Mouse (Mus musculus): ENCODE data around the gene Mdm2. TPM values are rescaled to one million over a fixed set of nuclear protein-coding genes. Genes with fewer than 3 reads are reported as not detected.
A peak's percentile ranks its signal among the peaks of the same experiment; 100 is the strongest.

Mdm2 gene
- total and polyA plus RNA-seq, 2 experiments from 2014 or later, result 28.7 to 65.1 TPM

- no peak overlapping the region for H3K9ac ChIP-seq (replicated peaks; ENCODE audit: low read length, poor library complexity, severe bottlenecking)
- H3K27me3 ChIP-seq (ENCODE audit: insufficient read depth, low read length), result no peaks in the 10 kb centered on the region
- H3K27ac ChIP-seq (ENCODE audit: low read depth, low read length), result no peak overlapping the region
- H3K36me3 ChIP-seq (ENCODE audit: insufficient read depth, low read length), result no peaks in the 10 kb centered on the region
- H3K4me1 ChIP-seq (ENCODE audit: insufficient read depth, low read length), result no peaks in the 10 kb centered on the region
- H3K9me3 ChIP-seq (ENCODE audit: low read length), result no peaks in the 10 kb centered on the region
- no peak for ATAC-seq (ENCODE audit: low FRiP score)
- no peak for DNase-seq (ENCODE audit: low spot score)
- 90% methylated on average over 12 of the region's 12 CpGs for whole genome bisulfite sequencing
- no peak for TF ChIP-seq CTCF (IDR thresholded peaks at IDR 0.05)
- no peak overlapping the region for H3K4me3 ChIP-seq (ENCODE audit: low read depth, low read length)
- H3K4me2 ChIP-seq (ENCODE audit: low read depth, low read length, poor library complexity, severe bottlenecking), result no peak overlapping the region
These were observed 66.7 kb downstream of the Mdm2 start for GRCm38 (mm10) chr10:117643711-117644428.

GRCm38 (mm10) chr10:117643302-117643701, 67.3 kb downstream of the Mdm2 start:
- Histone ChIP-seq H3K4me2 (ENCODE audit: low read depth, low read length, poor library complexity, severe bottlenecking) (no peak overlapping the region), H3K27ac (ENCODE audit: low read depth, low read length) (no peak overlapping the region), H3K4me3 (ENCODE audit: low read depth, low read length) (no peak overlapping the region), H3K27me3 (ENCODE audit: insufficient read depth, low read length) (no peaks in the 10 kb centered on the region), H3K4me1 (ENCODE audit: insufficient read depth, low read length) (no peaks in the 10 kb centered on the region), H3K9me3 (ENCODE audit: low read length) (no peaks in the 10 kb centered on the region), H3K36me3 (ENCODE audit: insufficient read depth, low read length) (no peaks in the 10 kb centered on the region), H3K9ac (replicated peaks; ENCODE audit: low read length, poor library complexity, severe bottlenecking) (no peak overlapping the region)
- WGBS, result 81% methylated on average over 6 of the region's 6 CpGs
- ATAC-seq (ENCODE audit: low FRiP score), result no peak
- TF ChIP-seq CTCF (IDR thresholded peaks at IDR 0.05), result no peak
- no peak for DNase-seq (ENCODE audit: low spot score)

GRCm38 (mm10) chr10:117642491-117643262, 67.9 kb downstream of the Mdm2 start:
- no peak for ATAC-seq (ENCODE audit: low FRiP score)

GRCm38 (mm10) chr10:117642201-117642450, 68.4 kb downstream of the Mdm2 start:
- Histone ChIP-seq H3K27me3 (ENCODE audit: insufficient read depth, low read length) (no peaks in the 10 kb centered on the region), H3K4me2 (ENCODE audit: low read depth, low read length, poor library complexity, severe bottlenecking) (no peak overlapping the region), H3K36me3 (ENCODE audit: insufficient read depth, low read length) (no peaks in the 10 kb centered on the region), H3K4me3 (ENCODE audit: low read depth, low read length) (no peak overlapping the region), H3K4me1 (ENCODE audit: insufficient read depth, low read length) (no peaks in the 10 kb centered on the region), H3K9ac (replicated peaks; ENCODE audit: low read length, poor library complexity, severe bottlenecking) (no peak overlapping the region), H3K9me3 (ENCODE audit: low read length) (no peaks in the 10 kb centered on the region), H3K27ac (ENCODE audit: low read depth, low read length) (no peak overlapping the region)
- no peak for TF ChIP-seq CTCF (IDR thresholded peaks at IDR 0.05)
- DNase-seq (ENCODE audit: low spot score), result no peak
- 75% methylated on average over 9 of the region's 9 CpGs for WGBS
- ATAC-seq (ENCODE audit: low FRiP score), result no peak

More at GRCm38 (mm10) chr10:117642491-117643262, 67.9 kb downstream of the Mdm2 start:
- no peak for TF ChIP-seq CTCF (IDR thresholded peaks at IDR 0.05)
- Histone ChIP-seq H3K36me3 (ENCODE audit: insufficient read depth, low read length) (no peaks in the 10 kb centered on the region), H3K4me1 (ENCODE audit: insufficient read depth, low read length) (no peaks in the 10 kb centered on the region), H3K9me3 (ENCODE audit: low read length) (no peaks in the 10 kb centered on the region), H3K27ac (ENCODE audit: low read depth, low read length) (no peak overlapping the region), H3K27me3 (ENCODE audit: insufficient read depth, low read length) (no peaks in the 10 kb centered on the region), H3K4me2 (ENCODE audit: low read depth, low read length, poor library complexity, severe bottlenecking) (no peak overlapping the region), H3K9ac (replicated peaks; ENCODE audit: low read length, poor library complexity, severe bottlenecking) (no peak overlapping the region), H3K4me3 (ENCODE audit: low read depth, low read length) (no peak overlapping the region)
- DNase-seq (ENCODE audit: low spot score), result no peak
- 93% methylated on average over 15 of the region's 15 CpGs for WGBS

GRCm38 (mm10) chr10:117641400-117642200, 69.0 kb downstream of the Mdm2 start:
- H3K4me2 ChIP-seq (ENCODE audit: low read depth, low read length, poor library complexity, severe bottlenecking), result peak overlapping the region; percentile 22
- H3K9me3 ChIP-seq (ENCODE audit: low read length), result no peaks in the 10 kb centered on the region
- H3K27me3 ChIP-seq (ENCODE audit: insufficient read depth, low read length), result no peaks in the 10 kb centered on the region
- H3K27ac ChIP-seq (ENCODE audit: low read depth, low read length), result no peak overlapping the region
- H3K36me3 ChIP-seq (ENCODE audit: insufficient read depth, low read length), result no peaks in the 10 kb centered on the region
- ATAC-seq (ENCODE audit: low FRiP score) (no peak), DNase-seq (ENCODE audit: low spot score) (no peak)
- H3K9ac ChIP-seq (replicated peaks; ENCODE audit: low read length, poor library complexity, severe bottlenecking), result no peak overlapping the region
- H3K4me3 ChIP-seq (ENCODE audit: low read depth, low read length), result no peak overlapping the region
- no peaks in the 10 kb centered on the region for H3K4me1 ChIP-seq (ENCODE audit: insufficient read depth, low read length)
- no peak for TF ChIP-seq CTCF (IDR thresholded peaks at IDR 0.05)
- 46% methylated on average over 20 of the region's 20 CpGs for whole genome bisulfite sequencing

Data from midbrain, postnatal 0 days (tissue).